Mouse (Mus musculus): ENCODE results near the gene Mnd1.

Gene Mnd1

GRCm38 (mm10) chr3:84041739-84042138 is 113.8 kb downstream of the Mnd1 start:
- no peak for DNase-seq (ENCODE audit: low spot score)

GRCm38 (mm10) chr3:84040476-84041082 is 115.0 kb downstream of the Mnd1 start:
- DNase-seq (ENCODE audit: low spot score) = peak; percentile 38

DNA sequence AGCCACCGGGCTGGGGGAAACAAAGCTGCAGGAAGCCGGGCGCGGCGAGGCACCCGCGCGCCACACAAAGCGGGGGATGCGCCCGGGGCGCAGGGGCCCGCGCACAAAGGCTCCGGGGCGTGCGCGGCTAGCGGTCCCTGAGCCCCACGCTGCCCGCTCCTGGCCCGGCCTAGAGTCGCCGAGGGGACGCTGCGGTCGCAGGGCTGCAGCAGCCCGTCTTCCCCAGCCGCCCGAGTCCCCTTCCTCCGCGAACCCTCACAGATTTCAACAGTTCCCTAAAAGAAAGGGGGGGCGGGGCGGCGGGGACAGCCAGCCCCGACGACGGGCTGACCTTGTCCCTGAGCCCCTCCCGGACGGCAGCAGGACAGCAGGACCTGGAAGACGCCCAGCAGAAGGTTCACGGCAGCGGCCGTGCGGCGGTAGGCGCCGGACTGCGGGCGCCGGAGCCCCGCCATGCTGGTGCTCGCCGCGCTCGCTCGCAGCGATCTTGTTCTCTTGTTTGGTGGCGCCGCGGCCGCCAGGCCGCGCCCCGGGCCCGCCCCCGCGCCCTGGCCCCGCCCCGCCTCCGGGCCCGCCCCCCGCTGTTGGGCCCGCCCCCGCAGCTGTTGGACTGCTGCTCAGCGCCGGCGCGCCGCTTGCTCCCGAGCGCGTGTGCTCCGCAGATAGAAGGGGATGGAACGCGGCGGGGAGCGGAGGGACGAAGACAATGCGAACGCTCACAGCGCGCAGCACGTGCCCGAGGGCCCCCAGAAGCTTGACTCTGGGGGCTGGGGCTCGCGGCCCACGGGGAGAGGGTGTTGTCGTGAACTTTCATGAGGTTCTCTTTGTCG is 115.7 kb downstream of the Mnd1 start, which contains the start of gene Tmem131l:
TSS of gene Tmem131l (minus strand) at position 530 of the 830 bp plus-strand sequence.
- peak; percentile 65 for DNase-seq (ENCODE audit: low spot score)

GRCm38 (mm10) chr3:84038981-84039645 is 116.5 kb downstream of the Mnd1 start:
- peak; percentile 27 for DNase-seq (ENCODE audit: low spot score)

DNA sequence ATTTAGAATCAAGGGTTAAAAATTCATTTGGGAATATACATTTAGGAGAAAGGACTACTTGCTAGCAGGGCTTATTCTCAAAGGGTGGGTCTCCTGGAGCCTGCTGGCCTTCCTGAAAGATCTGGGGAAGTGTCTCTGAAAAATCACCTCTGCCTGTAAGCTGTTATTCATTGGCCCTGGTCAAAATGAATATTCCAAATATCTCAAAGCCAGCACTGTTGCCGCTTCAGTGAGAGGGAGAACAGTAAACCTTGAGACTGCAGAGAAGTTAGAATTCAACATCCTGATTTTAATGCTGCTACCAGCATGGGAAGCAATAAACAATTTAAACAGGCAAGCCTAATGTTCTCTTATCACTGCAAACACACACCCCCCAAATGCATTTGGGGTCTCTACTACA is 117.5 kb downstream of the Mnd1 start:
- no peak for DNase-seq (ENCODE audit: low spot score)
